Mouse (Mus musculus): ENCODE results near the gene Trmt1l.
"Not testable (repeated sequence)": the region's sequence is repeated elsewhere in the genome, so short reads cannot be mapped to it uniquely, and the experiment has no call there.

Trmt1l gene

DNA sequence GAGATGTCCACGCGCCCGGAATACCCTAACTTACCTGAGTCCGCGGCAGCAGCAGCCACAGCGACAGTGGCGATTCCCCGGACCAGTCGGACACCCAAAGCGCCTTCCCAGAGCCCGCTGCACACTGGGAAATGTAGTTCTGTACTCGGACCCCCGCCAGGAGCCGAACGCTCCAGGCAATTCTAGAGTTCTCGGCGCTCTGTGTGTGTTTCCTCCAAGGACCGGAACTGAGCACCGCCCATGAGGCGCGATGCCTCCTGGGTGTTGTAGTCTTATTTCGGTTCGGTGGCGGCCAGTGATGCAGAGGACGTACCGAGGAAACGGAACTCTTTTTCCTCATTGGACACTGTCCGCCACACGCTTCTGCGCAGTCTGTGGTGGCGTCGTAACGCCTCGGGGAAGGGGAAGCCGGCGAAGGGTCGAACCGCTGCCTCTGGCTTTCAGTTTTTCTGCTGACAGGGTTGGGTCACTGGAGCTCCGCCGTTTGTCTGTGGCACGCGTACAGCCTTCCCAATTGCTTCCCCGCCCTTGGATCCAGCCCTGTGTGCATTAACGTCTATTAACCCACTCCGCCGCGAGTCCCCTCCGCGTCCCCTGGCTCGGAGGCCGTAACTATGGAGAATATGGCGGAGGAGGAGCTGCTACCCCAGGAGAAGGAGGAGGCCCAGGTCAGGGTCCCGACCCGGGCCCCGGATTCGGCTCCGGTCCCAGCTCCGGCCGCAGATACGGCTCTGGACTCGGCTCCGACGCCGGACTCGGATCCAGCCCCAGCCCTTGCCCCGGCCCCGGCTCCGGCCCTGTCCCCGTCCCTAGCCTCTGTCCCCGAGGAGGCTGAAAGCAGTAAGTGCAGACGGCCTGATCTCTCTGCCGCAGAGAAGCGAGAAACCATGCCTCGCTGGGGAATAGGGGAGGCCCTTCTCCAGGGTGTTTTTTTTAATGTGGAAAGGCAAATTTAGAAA is at the start of gene Trmt1l, which contains the start of gene Swt1:
Gene Trmt1l (plus strand): TSS at position 280 of the 959 bp plus-strand sequence.
Gene Swt1 (minus strand): TSS at position 193 of the 959 bp plus-strand sequence.
- peak; percentile 90 for DNase-seq

- DNase-seq, result no peak
Measured at GRCm38 (mm10) chr1:151390029-151390428, 38.3 kb upstream of the Trmt1l start.

DNA sequence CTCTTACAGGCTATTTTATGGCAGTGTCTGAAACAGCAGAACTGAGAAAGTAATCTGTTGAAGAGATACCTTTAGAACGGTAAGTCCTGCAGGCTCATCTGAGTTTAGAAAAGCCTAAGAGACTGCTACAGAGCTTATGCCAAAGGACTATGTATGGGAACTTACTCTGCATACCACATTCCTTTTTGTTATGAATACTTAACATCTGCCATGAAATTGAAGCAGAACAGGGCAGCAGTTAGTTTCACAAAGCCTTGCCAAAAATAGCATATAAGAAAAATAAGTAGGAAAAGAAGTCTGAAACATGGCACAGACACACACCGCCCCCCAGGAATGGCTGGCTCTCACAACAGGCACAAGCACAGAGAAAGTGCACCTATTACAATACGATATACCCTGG is 18.5 kb upstream of the Trmt1l start:
- no peak for DNase-seq

DNA sequence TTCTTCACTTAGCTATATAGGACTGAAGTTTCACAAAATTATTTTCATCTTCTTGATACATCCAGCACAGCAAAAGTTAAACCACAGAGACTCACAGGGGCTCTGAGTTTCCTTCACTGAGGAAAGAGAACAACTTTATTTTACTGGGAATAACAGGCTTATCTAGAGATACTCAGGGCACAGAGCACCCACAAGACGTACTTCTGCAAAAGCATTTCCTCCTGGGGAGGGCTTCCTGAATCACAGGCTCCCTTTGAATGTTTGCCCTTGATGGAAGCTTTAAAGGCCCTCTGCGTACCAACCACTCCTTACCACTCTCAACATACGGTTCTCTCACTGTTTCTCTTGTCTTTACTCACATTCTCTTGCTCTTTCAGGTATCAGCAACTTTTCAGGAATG is 6.2 kb upstream of the Trmt1l start:
- no peak for DNase-seq

- no peak for DNase-seq
Measured at GRCm38 (mm10) chr1:151426947-151427600, 1.3 kb upstream of the Trmt1l start.

GRCm38 (mm10) chr1:151427888-151428262 is 467 bp upstream of the Trmt1l start:
- no peak for DNase-seq

- DNase-seq, result no peak
Measured at GRCm38 (mm10) chr1:151429316-151429715, 974 bp downstream of the Trmt1l start.

DNA sequence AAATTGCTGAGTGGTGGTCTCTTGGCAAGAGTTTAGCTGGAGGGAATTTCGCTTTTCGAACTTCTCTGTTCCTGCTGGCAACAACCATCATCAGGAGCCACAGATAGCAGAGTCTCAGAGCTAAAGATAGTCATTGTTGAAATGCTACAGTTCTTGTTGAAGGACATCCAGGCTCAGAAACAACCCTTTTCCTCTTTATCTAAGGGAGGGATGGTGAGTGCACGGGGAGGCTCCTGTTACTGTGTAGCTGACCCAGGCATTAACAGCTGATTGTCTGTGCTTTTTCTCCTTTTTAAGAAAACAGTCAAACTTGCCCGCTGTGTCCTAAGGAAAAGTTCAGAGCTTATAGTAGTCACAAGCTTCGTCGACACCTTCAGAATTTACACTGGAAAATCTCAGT is 7.1 kb downstream of the Trmt1l start:
- DNase-seq, result no peak

DNA sequence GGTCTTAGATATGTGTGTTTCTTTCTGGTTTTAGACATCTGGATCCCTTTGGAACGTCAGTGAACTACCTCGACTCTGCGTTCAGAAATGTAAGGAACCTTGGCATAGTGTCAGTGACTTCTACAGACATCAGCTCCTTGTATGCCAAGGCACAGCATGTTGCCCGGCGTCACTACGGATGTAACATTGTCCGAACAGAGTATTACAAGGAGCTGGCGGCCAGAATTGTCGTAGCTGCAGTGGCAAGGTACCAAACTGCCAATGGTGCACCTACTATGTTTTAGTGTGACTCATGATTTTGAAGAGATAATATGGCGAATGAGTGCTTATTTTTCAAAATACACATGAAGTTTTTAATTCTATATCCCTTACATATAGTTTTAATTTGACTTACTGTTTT is 21.5 kb downstream of the Trmt1l start:
- no peak for DNase-seq

GRCm38 (mm10) chr1:151450851-151451250 is 22.5 kb downstream of the Trmt1l start:
- no peak for DNase-seq

GRCm38 (mm10) chr1:151451946-151452345 is 23.6 kb downstream of the Trmt1l start:
- DNase-seq, result no peak

- DNase-seq, result no peak
Measured at GRCm38 (mm10) chr1:151457087-151457486, 28.7 kb downstream of the Trmt1l start.

- DNase-seq, result peak; percentile 45
Measured at GRCm38 (mm10) chr1:151461265-151461664, 32.9 kb downstream of the Trmt1l start.

DNA sequence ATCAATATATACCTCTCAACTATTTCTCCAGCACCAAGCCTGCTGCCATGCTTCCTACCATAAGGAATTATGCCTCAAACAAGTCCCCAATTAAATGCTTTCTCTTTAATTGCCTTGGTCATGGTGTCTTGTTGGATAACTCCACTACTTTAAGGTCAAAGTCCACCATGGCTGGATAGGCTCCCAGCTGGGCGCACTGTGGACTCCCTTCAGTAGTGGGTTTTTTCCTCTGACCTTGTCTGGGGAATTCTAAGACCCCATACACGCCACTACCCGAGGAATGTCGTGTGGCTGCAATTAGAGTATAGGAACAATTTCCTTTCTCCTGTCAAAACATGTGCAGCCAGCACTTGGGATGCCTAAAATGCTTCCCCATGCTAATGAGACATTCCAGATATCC is 36.6 kb downstream of the Trmt1l start:
- no peak for DNase-seq

GRCm38 (mm10) chr1:151466571-151466970 is 38.2 kb downstream of the Trmt1l start:
- DNase-seq, result no peak

GRCm38 (mm10) chr1:151471429-151471828 is 43.1 kb downstream of the Trmt1l start:
- DNase-seq, result no peak

GRCm38 (mm10) chr1:151472386-151472785 is 44.0 kb downstream of the Trmt1l start:
- not testable (repeated sequence) for DNase-seq

DNA sequence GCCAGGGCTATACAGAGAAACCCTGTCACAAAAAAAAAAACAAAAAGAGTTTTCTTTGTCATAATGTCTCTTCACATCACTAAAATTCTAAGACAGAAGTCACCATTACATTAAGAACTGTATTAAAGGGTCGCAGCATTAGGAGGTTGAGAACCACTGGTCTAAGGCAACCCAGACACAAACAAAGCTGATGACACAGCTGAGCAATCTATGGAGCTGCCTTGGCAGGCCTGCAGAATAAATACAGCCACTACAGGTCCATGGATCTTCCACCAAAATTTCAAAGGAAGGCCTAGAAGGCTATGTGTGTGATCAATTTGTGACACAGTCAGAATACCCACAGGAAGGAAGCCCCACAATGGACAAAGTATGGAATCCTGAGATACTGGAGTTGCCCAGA is 54.2 kb downstream of the Trmt1l start:
- no peak for DNase-seq

DNA sequence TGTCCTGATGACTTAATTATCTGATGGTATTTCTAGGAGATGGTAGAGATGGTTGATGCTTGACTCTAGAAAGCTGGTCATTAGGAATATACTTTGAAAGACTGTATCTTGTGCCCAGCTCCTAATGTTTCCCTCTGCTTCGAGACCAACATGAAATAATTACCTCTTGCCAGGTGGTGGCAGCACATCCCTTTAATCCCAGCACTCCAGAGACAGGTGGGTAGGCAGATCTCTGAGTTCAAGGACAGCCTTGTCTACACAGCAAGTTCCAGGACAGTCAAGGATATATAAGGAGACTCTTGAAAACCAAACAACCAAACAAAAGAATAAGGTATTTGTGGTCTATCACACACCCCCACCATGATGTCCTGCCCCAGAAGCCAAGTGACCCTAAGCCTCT is 55.2 kb downstream of the Trmt1l start:
- peak; percentile 56 for DNase-seq

DNA sequence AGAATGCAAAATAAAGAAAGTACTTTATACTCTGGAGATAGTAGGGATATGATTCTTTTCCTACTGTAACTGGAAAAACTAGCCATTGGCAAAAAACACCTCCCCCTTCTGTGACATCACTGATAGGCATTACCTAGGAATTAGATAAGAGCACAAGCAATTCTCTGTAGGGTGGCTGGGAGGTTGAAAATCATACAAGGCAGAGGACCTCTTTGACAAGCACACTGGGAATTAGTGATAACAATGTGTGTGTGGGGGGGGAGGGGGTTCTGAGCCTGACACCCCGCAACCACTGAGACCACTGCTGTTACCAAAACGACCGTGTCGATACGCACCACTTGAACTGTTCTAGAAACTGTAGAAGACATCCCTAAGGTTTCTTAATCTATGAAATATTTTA is 56.4 kb downstream of the Trmt1l start:
- no peak for DNase-seq

GRCm38 (mm10) chr1:151489806-151490205 is 61.5 kb downstream of the Trmt1l start:
- DNase-seq, result peak; percentile 55

DNA sequence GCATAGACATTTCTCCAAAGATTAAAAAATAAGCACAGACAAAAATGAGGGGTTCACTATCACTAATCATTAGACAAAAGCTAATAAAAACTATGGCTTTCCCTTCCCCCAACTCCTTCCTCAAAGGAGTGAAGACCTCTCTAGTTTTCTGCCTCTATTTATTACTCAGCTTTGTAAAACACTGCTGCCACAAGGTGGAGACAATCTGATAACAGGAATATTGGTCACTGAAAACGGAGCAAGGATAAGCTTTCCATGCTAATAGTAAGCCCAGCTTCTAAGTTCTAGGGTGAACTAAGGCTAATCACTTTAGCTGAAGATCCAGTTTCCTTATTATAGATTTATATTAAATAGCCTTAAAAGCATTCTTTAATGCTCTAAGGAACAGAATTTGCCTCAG is 64.1 kb downstream of the Trmt1l start:
- DNase-seq, result no peak

DNA sequence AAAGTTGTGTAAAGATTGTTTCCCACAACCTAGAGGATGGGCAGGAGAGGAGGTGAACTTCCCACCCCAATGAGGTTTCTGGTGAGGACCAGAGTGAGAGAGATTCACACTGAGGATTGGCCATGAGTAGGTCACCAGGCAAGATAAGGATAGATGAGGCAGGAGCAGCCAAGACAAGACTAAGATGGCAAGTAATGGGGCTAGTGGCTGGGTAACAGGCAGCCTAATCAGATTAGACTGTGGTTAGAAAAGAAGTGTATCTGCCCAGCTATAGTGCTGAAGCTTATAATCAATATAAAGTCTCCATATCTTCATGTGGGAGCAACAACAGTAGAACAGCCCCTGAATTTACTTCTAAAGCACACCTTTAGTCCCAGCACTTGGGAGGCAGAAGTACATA is 65.5 kb downstream of the Trmt1l start:
- DNase-seq, result no peak

DNA sequence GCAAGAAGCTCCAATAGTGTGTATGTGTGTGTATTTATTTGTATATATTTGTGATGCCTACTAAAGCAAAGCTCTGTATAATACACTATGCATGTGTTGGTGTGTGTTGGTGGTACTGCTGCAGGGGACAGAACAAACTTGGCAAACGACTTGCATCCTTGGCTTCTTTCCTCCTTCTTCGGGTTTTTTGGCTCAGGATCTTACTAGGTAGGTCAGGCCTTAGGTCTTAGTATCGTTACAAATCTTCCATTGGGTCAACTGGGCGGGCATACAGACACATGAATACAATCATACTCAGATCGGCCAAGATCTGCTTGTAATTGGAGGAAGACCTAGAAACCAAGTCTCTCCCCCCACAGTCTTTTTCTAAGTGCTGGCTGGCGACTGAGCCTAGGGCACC is 66.4 kb downstream of the Trmt1l start:
- no peak for DNase-seq
